Mouse (Mus musculus): ENCODE measurements around the gene Ppp1r3c. TPM values are rescaled to one million over a fixed set of nuclear protein-coding genes. Genes with fewer than 3 reads are reported as not detected.

Gene Ppp1r3c
- total and polyA plus RNA-seq, 2 experiments from 2014 or later, result 44.6 to 56.9 TPM

DNA sequence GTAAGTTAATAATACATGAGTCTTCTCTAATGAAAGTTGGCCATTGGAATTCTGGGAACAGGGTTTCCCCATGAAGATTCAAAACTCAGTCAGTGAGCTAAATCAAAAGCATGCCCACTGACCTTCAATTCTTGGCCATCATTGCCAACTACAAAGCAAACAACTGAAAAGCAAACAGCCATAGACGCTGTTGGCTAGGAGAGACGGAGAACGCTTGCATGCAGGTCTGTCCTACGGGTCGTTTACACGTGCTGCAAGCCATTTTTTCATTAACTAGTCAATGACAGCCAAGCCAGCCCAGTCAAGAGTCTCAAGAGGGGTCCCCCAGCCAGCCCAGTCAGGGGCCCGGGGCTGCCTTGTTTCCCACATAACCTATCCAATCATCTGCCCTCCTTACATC lies 31.7 kb downstream of the Ppp1r3c start:
- H3K4me2 ChIP-seq (ENCODE audit: low read depth, low read length), result no peak overlapping the region
- ATAC-seq (ENCODE audit: insufficient read depth, low read depth) (no peak), DNase-seq (ENCODE audit: low spot score) (no peak)
- H3K9me3 ChIP-seq (replicated peaks; ENCODE audit: control insufficient read depth, low read length), result peaks cover 3% of the 10 kb centered on the region; the same call in 1 of the 2 replicates
- H3K9ac ChIP-seq (replicated peaks; ENCODE audit: low read depth, low read length), result no peak overlapping the region
- H3K36me3 ChIP-seq (replicated peaks; ENCODE audit: control insufficient read depth, insufficient read depth, low read length), result no peaks in the 10 kb centered on the region
- H3K27me3 ChIP-seq (ENCODE audit: control insufficient read depth, insufficient read depth, low read length), result no peaks in the 10 kb centered on the region
- H3K4me1 ChIP-seq (ENCODE audit: control insufficient read depth, insufficient read depth), result peaks cover 33% of the 10 kb centered on the region
- peak overlapping the region; percentile 85 for H3K27ac ChIP-seq (ENCODE audit: low read depth)
- no peak overlapping the region for H3K4me3 ChIP-seq (ENCODE audit: low read depth, low read length)
- no peak for TF ChIP-seq EP300 (IDR thresholded peaks at IDR 0.05; ENCODE audit: low read depth)
- no peak for TF ChIP-seq CTCF (IDR thresholded peaks at IDR 0.05; ENCODE audit: low read depth)
- 76% methylated on average over 7 of the region's 7 CpGs for WGBS

DNA sequence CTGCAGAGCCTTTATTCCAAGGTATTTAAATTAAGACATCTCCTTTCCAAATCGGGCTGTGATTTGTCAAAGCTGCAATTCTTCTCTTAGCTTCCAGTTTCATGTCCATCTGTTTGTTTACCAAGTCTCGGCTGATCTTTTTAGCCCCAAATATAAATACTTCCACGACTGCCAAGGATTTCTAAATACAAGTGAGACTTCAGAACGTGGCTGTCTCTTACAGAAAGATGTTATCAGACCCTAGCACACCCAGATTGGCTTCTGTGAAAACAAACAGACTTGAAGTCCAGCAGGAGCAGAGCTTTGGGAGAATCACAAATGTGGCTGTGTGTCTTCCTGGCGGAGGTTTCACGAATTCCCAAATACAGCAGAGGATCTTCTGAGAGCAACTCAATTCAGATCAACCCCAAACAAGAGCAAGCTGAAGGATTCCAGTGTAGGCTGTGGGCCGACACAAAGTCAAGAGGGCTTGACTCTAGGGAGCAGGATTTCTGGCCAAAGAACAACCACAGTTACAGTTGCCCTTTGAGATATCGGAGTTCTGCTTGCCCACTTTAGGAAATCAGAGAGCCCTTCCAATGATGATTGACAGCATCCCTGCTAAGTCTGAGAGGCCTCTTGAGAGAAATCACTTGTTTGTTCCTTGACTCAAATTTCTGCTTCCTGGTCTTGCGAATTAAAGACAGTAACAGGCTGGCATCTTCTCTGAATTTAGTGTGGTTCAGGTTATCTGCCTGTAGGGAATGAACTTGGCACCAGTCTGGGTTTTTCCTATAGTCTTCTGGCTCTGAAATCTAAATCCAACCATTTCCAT lies 34.4 kb downstream of the Ppp1r3c start:
- DNase-seq (ENCODE audit: low spot score) (no peak), ATAC-seq (ENCODE audit: insufficient read depth, low read depth) (no peak)
- H3K36me3 ChIP-seq (replicated peaks; ENCODE audit: control insufficient read depth, insufficient read depth, low read length), result no peaks in the 10 kb centered on the region
- H3K27ac ChIP-seq (ENCODE audit: low read depth), result peak overlapping the region; percentile 65
- 24% methylated on average over 9 of the region's 9 CpGs for WGBS
- H3K4me3 ChIP-seq (ENCODE audit: low read depth, low read length), result no peak overlapping the region
- TF ChIP-seq EP300 (IDR thresholded peaks at IDR 0.05; ENCODE audit: low read depth) (no peak), CTCF (IDR thresholded peaks at IDR 0.05; ENCODE audit: low read depth) (no peak)
- peaks cover 44% of the 10 kb centered on the region for H3K4me1 ChIP-seq (ENCODE audit: control insufficient read depth, insufficient read depth)
- H3K9ac ChIP-seq (replicated peaks; ENCODE audit: low read depth, low read length), result 0 out of 2 replicates have a peak overlapping the region, but pooled peaks have one; percentile 11
- no peaks in the 10 kb centered on the region for H3K27me3 ChIP-seq (ENCODE audit: control insufficient read depth, insufficient read depth, low read length)
- H3K9me3 ChIP-seq (replicated peaks; ENCODE audit: control insufficient read depth, low read length), result 0 out of 2 replicates have a peak, but pooled peaks cover 8% of the 10 kb centered on the region
- no peak overlapping the region for H3K4me2 ChIP-seq (ENCODE audit: low read depth, low read length)

DNA sequence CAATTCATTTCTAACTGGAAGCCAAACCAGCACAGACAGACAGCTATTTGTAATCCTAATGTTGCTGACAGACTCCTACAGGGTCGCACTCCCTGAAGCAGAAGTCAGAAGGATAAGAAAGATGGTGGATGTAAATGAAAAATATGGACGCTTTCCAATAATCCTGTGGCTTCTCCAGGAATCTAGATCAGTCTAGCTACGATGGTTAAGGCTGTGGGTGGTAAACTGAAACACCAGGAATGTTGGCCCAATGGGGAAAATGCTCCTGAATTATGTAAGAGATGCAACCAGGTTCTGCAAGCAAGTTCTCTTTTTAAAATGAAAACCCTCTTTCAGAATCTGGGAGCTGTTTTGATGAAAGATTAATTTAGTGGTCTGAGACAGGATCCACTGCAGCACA lies 35.1 kb downstream of the Ppp1r3c start:
- no peak for ATAC-seq (ENCODE audit: insufficient read depth, low read depth)
- WGBS, result 67% methylated on average over 3 of the region's 3 CpGs

DNA sequence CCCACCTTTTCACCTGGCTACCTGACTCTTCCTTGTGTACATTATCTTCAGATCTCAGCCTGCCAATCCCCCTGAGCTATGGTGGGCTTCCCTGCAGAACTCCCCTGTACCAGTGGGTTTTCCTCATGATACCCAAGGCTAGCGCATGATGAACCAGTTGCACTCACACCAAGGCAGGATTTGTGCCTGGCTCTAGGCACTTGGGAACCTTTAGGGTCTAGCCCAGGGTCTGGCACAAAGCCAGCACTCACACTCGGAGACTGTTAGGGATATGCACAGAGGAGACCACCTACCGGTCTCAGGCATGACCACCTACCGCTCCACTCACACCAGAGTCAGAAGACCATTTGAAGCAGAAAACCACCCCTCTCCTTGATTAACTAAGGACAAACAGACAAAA lies 35.5 kb downstream of the Ppp1r3c start:
- Histone ChIP-seq H3K27me3 (ENCODE audit: control insufficient read depth, insufficient read depth, low read length) (no peaks in the 10 kb centered on the region), H3K4me3 (ENCODE audit: low read depth, low read length) (no peak overlapping the region), H3K4me1 (ENCODE audit: control insufficient read depth, insufficient read depth) (peaks cover 45% of the 10 kb centered on the region), H3K27ac (ENCODE audit: low read depth) (no peak overlapping the region), H3K36me3 (replicated peaks; ENCODE audit: control insufficient read depth, insufficient read depth, low read length) (no peaks in the 10 kb centered on the region), H3K9ac (replicated peaks; ENCODE audit: low read depth, low read length) (no peak overlapping the region), H3K9me3 (replicated peaks; ENCODE audit: control insufficient read depth, low read length) (0 out of 2 replicates have a peak, but pooled peaks cover 8% of the 10 kb centered on the region), H3K4me2 (ENCODE audit: low read depth, low read length) (no peak overlapping the region)
- TF ChIP-seq CTCF (IDR thresholded peaks at IDR 0.05; ENCODE audit: low read depth), result no peak
- no peak for TF ChIP-seq EP300 (IDR thresholded peaks at IDR 0.05; ENCODE audit: low read depth)
- whole genome bisulfite sequencing, result 70% methylated on average over 4 of the region's 4 CpGs
- ATAC-seq (ENCODE audit: insufficient read depth, low read depth), result no peak
- DNase-seq (ENCODE audit: low spot score), result no peak

More for the DNA sequence above, 35.1 kb downstream of the Ppp1r3c start:
- no peak for DNase-seq (ENCODE audit: low spot score)
- H3K4me3 ChIP-seq (ENCODE audit: low read depth, low read length), result no peak overlapping the region
- peaks cover 49% of the 10 kb centered on the region for H3K4me1 ChIP-seq (ENCODE audit: control insufficient read depth, insufficient read depth)
- no peak overlapping the region for H3K4me2 ChIP-seq (ENCODE audit: low read depth, low read length)
- no peaks in the 10 kb centered on the region for H3K36me3 ChIP-seq (replicated peaks; ENCODE audit: control insufficient read depth, insufficient read depth, low read length)
- H3K27me3 ChIP-seq (ENCODE audit: control insufficient read depth, insufficient read depth, low read length), result no peaks in the 10 kb centered on the region
- TF ChIP-seq CTCF (IDR thresholded peaks at IDR 0.05; ENCODE audit: low read depth) (no peak), EP300 (IDR thresholded peaks at IDR 0.05; ENCODE audit: low read depth) (no peak)
- H3K27ac ChIP-seq (ENCODE audit: low read depth), result peak overlapping the region; percentile 65; the same call in 1 of the 2 replicates
- 0 out of 2 replicates have a peak, but pooled peaks cover 8% of the 10 kb centered on the region for H3K9me3 ChIP-seq (replicated peaks; ENCODE audit: control insufficient read depth, low read length)
- H3K9ac ChIP-seq (replicated peaks; ENCODE audit: low read depth, low read length), result 0 out of 2 replicates have a peak overlapping the region, but pooled peaks have one; percentile 11

DNA sequence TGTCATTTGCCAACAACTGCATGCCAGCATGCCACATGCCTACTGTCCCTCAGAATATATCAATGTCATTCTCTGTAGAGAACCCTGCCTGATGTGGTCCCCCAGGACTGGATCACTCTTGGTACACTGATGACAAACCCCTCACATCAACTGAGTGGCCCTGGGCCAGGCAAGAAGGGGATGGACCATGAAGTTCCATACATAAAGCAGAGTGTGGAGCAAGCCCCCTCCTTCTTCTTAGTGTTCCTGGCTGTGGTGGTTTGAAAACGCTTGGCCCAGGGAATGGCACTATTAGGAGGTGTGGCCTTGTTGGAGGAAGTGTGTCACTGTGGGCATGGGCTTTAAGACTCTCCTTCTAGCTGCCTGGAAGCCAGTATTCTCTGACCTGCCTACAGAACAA lies 37.3 kb downstream of the Ppp1r3c start:
- Histone ChIP-seq H3K9me3 (replicated peaks; ENCODE audit: control insufficient read depth, low read length) (0 out of 2 replicates have a peak, but pooled peaks cover 8% of the 10 kb centered on the region), H3K4me3 (ENCODE audit: low read depth, low read length) (no peak overlapping the region), H3K36me3 (replicated peaks; ENCODE audit: control insufficient read depth, insufficient read depth, low read length) (no peaks in the 10 kb centered on the region), H3K4me2 (ENCODE audit: low read depth, low read length) (no peak overlapping the region), H3K9ac (replicated peaks; ENCODE audit: low read depth, low read length) (no peak overlapping the region), H3K27ac (ENCODE audit: low read depth) (no peak overlapping the region), H3K27me3 (ENCODE audit: control insufficient read depth, insufficient read depth, low read length) (no peaks in the 10 kb centered on the region), H3K4me1 (ENCODE audit: control insufficient read depth, insufficient read depth) (peaks cover 33% of the 10 kb centered on the region)
- TF ChIP-seq EP300 (IDR thresholded peaks at IDR 0.05; ENCODE audit: low read depth) (no peak), CTCF (IDR thresholded peaks at IDR 0.05; ENCODE audit: low read depth) (no peak)
- 83% methylated on average over 1 of the region's 1 CpGs for WGBS
- DNase-seq (ENCODE audit: low spot score) (no peak), ATAC-seq (ENCODE audit: insufficient read depth, low read depth) (no peak)

All from heart, postnatal 0 days (tissue).